In genomic region chr8:34472434-34472833, GRCm38 (mm10) we compare ENCODE assay signal across 12 mouse cellular contexts.
DNase-seq lines count a peak whose midpoint lies in the region; ATAC-seq and TF ChIP-seq lines count a peak whose summit lies in the region.
"Had no signal": no experiment of that assay in that cellular context is flagged by ENCODE, and none has a peak within 500 bp of the region (broad histone marks: within the 10 kb centered on the region; RNA-seq: fewer than 3 reads in every experiment).

No protein-coding gene starts in this region.

- peaks cover 11% of the 10 kb centered on the region for H3K4me1 ChIP-seq in hindbrain, embryonic 16.5 days (ENCODE audit: control insufficient read depth, insufficient read depth, low read depth, low read length)
- peaks cover 15% of the 10 kb centered on the region for H3K4me1 ChIP-seq in hindbrain, embryonic 12.5 days
- peaks cover 6% of the 10 kb centered on the region for H3K4me1 ChIP-seq in embryonic facial prominence, embryonic 13.5 days
- peaks cover 11% of the 10 kb centered on the region; the same call in 1 of the 2 replicates for H3K4me1 ChIP-seq in forebrain, postnatal 0 days (ENCODE audit: insufficient read depth)
- H3K4me1 ChIP-seq in midbrain, embryonic 12.5 days = peaks cover 18% of the 10 kb centered on the region

- no peak overlapping the region for H3K27ac ChIP-seq in hindbrain, embryonic 16.5 days (ENCODE audit: low read depth, low read length)
- H3K27ac ChIP-seq in hindbrain, embryonic 12.5 days = no peak overlapping the region
- H3K27ac ChIP-seq in embryonic facial prominence, embryonic 13.5 days = no peak overlapping the region
- H3K27ac ChIP-seq in forebrain, postnatal 0 days (ENCODE audit: low read depth, low read length) = no peak overlapping the region
- peak overlapping the region; percentile 49 for H3K27ac ChIP-seq in midbrain, embryonic 12.5 days (replicated peaks)
- H3K27ac ChIP-seq: liver, embryonic 14.5 days had no signal

- H3K9me3 ChIP-seq in hindbrain, embryonic 16.5 days (ENCODE audit: control insufficient read depth, low read length) = no peaks in the 10 kb centered on the region
- no peaks in the 10 kb centered on the region for H3K9me3 ChIP-seq in hindbrain, embryonic 12.5 days (replicated peaks)
- no peaks in the 10 kb centered on the region for H3K9me3 ChIP-seq in embryonic facial prominence, embryonic 13.5 days
- no peaks in the 10 kb centered on the region for H3K9me3 ChIP-seq in forebrain, postnatal 0 days (ENCODE audit: low read length)
- H3K9me3 ChIP-seq in midbrain, embryonic 12.5 days = no peaks in the 10 kb centered on the region

- TF ChIP-seq CTCF in forebrain, postnatal 0 days (IDR thresholded peaks at IDR 0.05; ENCODE audit: low read depth) = no peak

- H3K27me3 ChIP-seq in hindbrain, embryonic 16.5 days (replicated peaks; ENCODE audit: control insufficient read depth, insufficient read depth, low read length) = no peaks in the 10 kb centered on the region
- H3K27me3 ChIP-seq in hindbrain, embryonic 12.5 days = no peaks in the 10 kb centered on the region; the same call in 1 of the 2 replicates
- H3K27me3 ChIP-seq in embryonic facial prominence, embryonic 13.5 days = no peaks in the 10 kb centered on the region
- H3K27me3 ChIP-seq in forebrain, postnatal 0 days (ENCODE audit: insufficient read depth, low read length) = no peaks in the 10 kb centered on the region
- H3K27me3 ChIP-seq in midbrain, embryonic 12.5 days = 0 out of 2 replicates have a peak, but pooled peaks cover 7% of the 10 kb centered on the region
- H3K27me3 ChIP-seq: CH12.LX had no signal

- H3K4me2 ChIP-seq in hindbrain, embryonic 16.5 days (ENCODE audit: low read length) = no peak overlapping the region
- no peak overlapping the region for H3K4me2 ChIP-seq in hindbrain, embryonic 12.5 days (replicated peaks)
- peak overlapping the region; percentile 16; the same call in 1 of the 2 replicates for H3K4me2 ChIP-seq in embryonic facial prominence, embryonic 13.5 days
- no peak overlapping the region for H3K4me2 ChIP-seq in forebrain, postnatal 0 days (ENCODE audit: low read depth)
- peak overlapping the region; percentile 26 for H3K4me2 ChIP-seq in midbrain, embryonic 12.5 days (replicated peaks)

- no peaks in the 10 kb centered on the region for H3K36me3 ChIP-seq in hindbrain, embryonic 16.5 days (ENCODE audit: control insufficient read depth, insufficient read depth, low read length)
- no peaks in the 10 kb centered on the region for H3K36me3 ChIP-seq in hindbrain, embryonic 12.5 days
- H3K36me3 ChIP-seq in embryonic facial prominence, embryonic 13.5 days = no peaks in the 10 kb centered on the region
- no peaks in the 10 kb centered on the region for H3K36me3 ChIP-seq in forebrain, postnatal 0 days (ENCODE audit: insufficient read depth)
- H3K36me3 ChIP-seq in midbrain, embryonic 12.5 days = no peaks in the 10 kb centered on the region

- no peak for DNase-seq in forebrain, postnatal 0 days
- DNase-seq in left cerebral cortex, postnatal 36 days (ENCODE audit: low spot score in 2 of 2) = no peak
- no peak for DNase-seq in adrenal gland, adult 18-20 months (ENCODE audit: low spot score in 2 of 2)
- DNase-seq: kidney, adult 9 months; thymus, adult 2 months had no signal

- intact Hi-C loops in left cerebral cortex, postnatal 36 days (cut with DNase I) = loop anchor here (5.0 kb wide), 1 partner anchor 80 kb away; no protein-coding TSS in a partner anchor

- 0 out of 2 replicates have a peak, but pooled peaks have one; percentile 8 for ATAC-seq in hindbrain, embryonic 16.5 days
- ATAC-seq in hindbrain, embryonic 12.5 days (ENCODE audit: low FRiP score) = no peak
- no peak for ATAC-seq in embryonic facial prominence, embryonic 13.5 days (ENCODE audit: insufficient number of reproducible peaks, insufficient read depth, low FRiP score, low TSS enrichment, low read depth)
- peak; percentile 51; the same call in 1 of the 2 replicates for ATAC-seq in forebrain, postnatal 0 days
- peak; percentile 58; the same call in 1 of the 2 replicates for ATAC-seq in midbrain, embryonic 12.5 days (ENCODE audit: low FRiP score, low read depth)
- ATAC-seq in activated CD4-positive, CD25-positive, alpha-beta regulatory T cell, adult 4 months = no peak

- H3K9ac ChIP-seq in hindbrain, embryonic 16.5 days (ENCODE audit: low read depth, low read length) = no peak overlapping the region
- no peak overlapping the region for H3K9ac ChIP-seq in hindbrain, embryonic 12.5 days
- H3K9ac ChIP-seq in embryonic facial prominence, embryonic 13.5 days = no peak overlapping the region
- no peak overlapping the region for H3K9ac ChIP-seq in forebrain, postnatal 0 days
- H3K9ac ChIP-seq in midbrain, embryonic 12.5 days (replicated peaks) = no peak overlapping the region
- H3K9ac ChIP-seq: liver, embryonic 14.5 days had no signal

- WGBS in hindbrain, embryonic 16.5 days = 32% methylated on average over 8 of the region's 8 CpGs
- 32% methylated on average over 8 of the region's 8 CpGs for WGBS in hindbrain, embryonic 12.5 days
- 21% methylated on average over 8 of the region's 8 CpGs for WGBS in embryonic facial prominence, embryonic 13.5 days
- WGBS in forebrain, postnatal 0 days = 31% methylated on average over 8 of the region's 8 CpGs
- WGBS in midbrain, embryonic 12.5 days = 15% methylated on average over 8 of the region's 8 CpGs

- H3K4me3 ChIP-seq in hindbrain, embryonic 16.5 days (ENCODE audit: low read length) = no peak overlapping the region
- H3K4me3 ChIP-seq in hindbrain, embryonic 12.5 days = no peak overlapping the region
- no peak overlapping the region for H3K4me3 ChIP-seq in embryonic facial prominence, embryonic 13.5 days
- H3K4me3 ChIP-seq in forebrain, postnatal 0 days (ENCODE audit: low read depth, low read length) = no peak overlapping the region
- H3K4me3 ChIP-seq in midbrain, embryonic 12.5 days = no peak overlapping the region

Comparison
In these comparisons a context has a peak if more than half of its experiments do, and no peak if none do; other contexts are left out.
1. ATAC-seq: peak in hindbrain, embryonic 16.5 days (single experiment), forebrain, postnatal 0 days (single experiment) and midbrain, embryonic 12.5 days (single experiment); none in hindbrain, embryonic 12.5 days (single experiment), embryonic facial prominence, embryonic 13.5 days (single experiment) and activated CD4-positive, CD25-positive, alpha-beta regulatory T cell, adult 4 months (single experiment).
2. H3K4me2 ChIP-seq: peak in embryonic facial prominence, embryonic 13.5 days (single experiment) and midbrain, embryonic 12.5 days (single experiment); none in hindbrain, embryonic 16.5 days (single experiment), hindbrain, embryonic 12.5 days (single experiment) and forebrain, postnatal 0 days (single experiment).